Mouse (Mus musculus) gastrocnemius, postnatal 36 days (tissue): ENCODE data around the gene Brd3. TPM values are rescaled to one million over a fixed set of nuclear protein-coding genes. Genes with fewer than 3 reads are reported as not detected.
A peak's percentile ranks its signal among the peaks of the same experiment; 100 is the strongest.
"Not testable (repeated sequence)": the region's sequence is repeated elsewhere in the genome, so short reads cannot be mapped to it uniquely, and the experiment has no call there.

ENCODE experiments used
- DNase-seq, 2 experiments: peaks; one replicate each; pipeline ENCODE4 v3.0.0; 2022
- intact Hi-C: fragments of 180-260 bp; cut with DNase I; formaldehyde crosslinking; loops from one replicate; pipeline ENCODE4 v1.15.1; 2025
- total RNA-seq, 2 experiments: library from RNA; stranded (reverse); gene quantifications; 2 replicates each; pipeline ENCODE4 v1.2.3; 2021

Gene Brd3
- total RNA-seq, 2 experiments from 2014 or later, result 18.7 to 19.5 TPM

- intact Hi-C loops, result loop anchor here (2.0 to 10.0 kb wide), 2 partner anchors 40 to 230 kb away; no protein-coding TSS in a partner anchor
- peak; percentile 96 for DNase-seq
Measured at GRCm38 (mm10) chr2:27514639-27515328, 7.3 kb upstream of the Brd3 start, which contains the start of gene Wdr5. Gene Wdr5 (plus strand): TSS chr2:27515157.

DNA sequence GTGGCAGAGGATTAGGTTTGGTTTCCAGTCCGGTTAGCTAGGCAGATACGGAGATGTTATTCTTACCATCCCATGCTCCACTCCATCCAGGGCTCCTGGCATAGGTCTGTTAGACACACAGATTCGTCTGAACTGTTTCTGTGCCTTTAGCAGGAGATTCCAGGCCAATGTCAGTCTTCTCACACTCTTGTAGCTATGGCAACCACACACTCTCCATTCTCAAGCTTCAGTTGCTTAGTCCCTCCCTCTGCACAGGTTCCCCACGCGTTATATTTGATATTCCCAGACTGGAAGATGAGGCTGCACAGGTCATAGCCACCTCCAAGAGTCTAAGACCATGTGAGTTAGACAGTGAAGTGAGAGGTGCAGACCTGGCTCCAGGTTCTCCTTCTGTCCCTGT, 6.4 kb upstream of the Brd3 start:
- intact Hi-C loops, result loop anchor here (2.0 to 10.0 kb wide), 2 partner anchors 39 to 229 kb away; no protein-coding TSS in a partner anchor

GRCm38 (mm10) chr2:27512909-27513308, 5.4 kb upstream of the Brd3 start:
- no peak for DNase-seq
- intact Hi-C loops, result loop anchor here (10.0 kb wide), 1 partner anchor 228 kb away; no protein-coding TSS in a partner anchor

More for the DNA sequence above, 6.4 kb upstream of the Brd3 start:
- no peak for DNase-seq

GRCm38 (mm10) chr2:27510706-27511105, 3.2 kb upstream of the Brd3 start:
- peak; percentile 45 to 48 for DNase-seq
- intact Hi-C loops, result loop anchor here (10.0 kb wide), 1 partner anchor 226 kb away; no protein-coding TSS in a partner anchor

GRCm38 (mm10) chr2:27506658-27507057, 804 bp downstream of the Brd3 start:
- intact Hi-C loops, DNase-seq: not testable (repeated sequence)

- intact Hi-C loops, result no loop called here
- no peak for DNase-seq
Measured at GRCm38 (mm10) chr2:27505539-27505938, 1.9 kb downstream of the Brd3 start.

DNA sequence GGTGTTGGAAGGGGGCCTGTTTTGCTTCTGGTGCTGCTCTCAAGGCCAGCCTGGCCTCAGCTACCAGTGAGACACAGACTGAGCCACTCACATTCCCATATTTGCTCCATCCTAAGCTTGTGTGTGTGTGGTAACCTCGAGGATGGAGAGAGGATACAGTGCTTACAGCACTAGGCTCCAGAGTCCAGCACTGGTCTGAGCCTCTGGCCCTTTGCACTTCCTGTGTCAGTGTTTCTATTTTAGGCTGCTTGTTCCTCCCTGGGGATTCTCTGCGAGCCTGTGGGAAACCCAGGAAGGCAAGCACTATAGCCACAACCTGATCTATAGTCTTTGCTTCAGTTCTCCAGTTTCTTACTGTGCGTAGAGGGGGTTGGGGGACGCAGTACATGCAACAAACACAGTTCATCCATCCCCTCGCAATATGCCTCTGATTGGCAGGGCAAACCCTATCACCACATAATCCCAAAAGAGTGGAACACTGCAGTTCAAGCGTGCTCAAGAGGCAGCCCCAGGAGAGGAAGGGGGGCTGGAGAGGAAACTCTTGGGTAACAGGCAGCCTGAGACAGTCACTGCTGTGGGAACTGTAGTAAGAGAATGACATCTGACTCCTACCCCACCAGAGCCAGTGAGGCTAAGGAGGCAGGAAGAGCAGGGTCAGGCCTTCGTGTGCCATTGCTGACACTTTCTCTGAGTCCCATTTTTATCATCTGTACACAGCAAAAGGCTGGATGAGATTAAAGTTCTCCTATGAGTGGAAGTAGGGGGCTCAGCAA, 3.2 kb downstream of the Brd3 start:
- intact Hi-C loops, result no loop called here
- DNase-seq, result no peak

DNA sequence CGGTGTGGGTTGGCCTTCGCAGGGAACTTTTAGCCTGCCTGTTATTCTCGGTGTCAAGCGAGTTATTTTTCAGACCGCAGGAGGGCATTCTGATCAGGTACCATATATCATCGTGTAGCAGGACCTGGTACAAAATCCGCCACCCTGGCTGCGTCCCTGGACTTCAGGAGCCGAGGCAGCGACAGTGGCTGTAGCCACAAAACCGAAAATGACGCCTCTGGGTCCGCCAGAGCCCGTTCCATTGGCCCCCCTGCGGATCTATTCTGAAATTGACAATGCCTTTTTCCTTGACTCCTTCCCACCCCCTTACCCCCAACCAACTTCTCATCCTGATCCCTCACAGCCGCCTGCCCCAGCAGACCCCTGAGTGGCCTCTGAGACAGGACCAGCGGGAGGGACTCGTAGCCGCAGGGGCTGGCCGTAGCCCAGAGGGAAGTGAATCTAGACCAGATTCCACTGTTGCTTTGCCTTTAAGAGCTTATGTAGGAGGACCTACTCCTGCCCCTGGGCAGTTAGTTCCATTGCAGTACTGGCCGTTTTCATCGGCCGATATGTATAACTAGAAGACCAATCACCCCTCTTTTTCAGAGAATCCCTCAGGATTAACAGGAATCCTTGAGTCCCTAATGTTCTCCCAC, 11.0 kb downstream of the Brd3 start:
- intact Hi-C loops, result no loop called here
- no peak for DNase-seq

DNA sequence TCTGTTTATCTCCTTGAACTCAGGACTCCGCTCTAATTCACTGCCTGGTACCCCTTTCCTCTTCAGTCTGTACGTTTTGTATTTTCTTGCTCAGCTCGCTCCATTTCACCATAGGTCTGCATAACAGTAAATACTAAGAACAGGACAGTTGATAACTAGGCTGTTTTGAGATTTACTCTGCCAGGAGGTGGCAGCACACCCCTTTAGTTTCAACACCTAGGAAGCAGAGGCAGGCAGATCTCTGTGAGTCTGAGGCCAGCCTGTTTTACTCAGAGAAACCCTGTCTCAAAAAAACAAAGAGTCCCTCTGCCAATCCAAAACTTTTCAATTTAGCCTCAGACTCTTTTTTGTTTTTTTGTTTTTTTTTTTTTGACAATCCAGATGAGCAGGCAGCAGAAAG, 13.5 kb downstream of the Brd3 start:
- intact Hi-C loops, result no loop called here
- no peak for DNase-seq

- intact Hi-C loops, result no loop called here
- no peak for DNase-seq
Measured at GRCm38 (mm10) chr2:27490939-27491338, 16.5 kb downstream of the Brd3 start.

DNA sequence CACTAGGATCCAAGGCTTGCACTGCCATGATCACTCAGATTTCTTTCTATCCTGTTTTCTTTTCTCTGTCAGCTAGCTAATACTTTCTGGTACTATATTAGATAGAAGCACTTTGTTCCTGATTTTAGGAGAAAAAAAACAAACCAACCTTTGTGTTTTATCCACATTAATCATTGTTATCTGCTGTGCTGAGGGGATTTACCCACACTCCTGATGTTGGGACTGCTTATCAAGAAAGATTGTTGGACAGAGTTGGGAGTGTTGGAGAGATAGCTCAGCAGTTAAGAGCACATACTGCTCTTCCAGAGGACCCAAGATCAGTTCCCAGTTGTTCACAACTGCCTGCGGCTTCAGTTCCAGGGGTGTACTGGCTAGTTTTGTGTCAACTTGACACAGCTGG, 19.1 kb downstream of the Brd3 start:
- no peak for DNase-seq
- intact Hi-C loops, result no loop called here

- DNase-seq, result no peak
- intact Hi-C loops, result no loop called here
Measured at GRCm38 (mm10) chr2:27487336-27488049, 20.0 kb downstream of the Brd3 start.

DNA sequence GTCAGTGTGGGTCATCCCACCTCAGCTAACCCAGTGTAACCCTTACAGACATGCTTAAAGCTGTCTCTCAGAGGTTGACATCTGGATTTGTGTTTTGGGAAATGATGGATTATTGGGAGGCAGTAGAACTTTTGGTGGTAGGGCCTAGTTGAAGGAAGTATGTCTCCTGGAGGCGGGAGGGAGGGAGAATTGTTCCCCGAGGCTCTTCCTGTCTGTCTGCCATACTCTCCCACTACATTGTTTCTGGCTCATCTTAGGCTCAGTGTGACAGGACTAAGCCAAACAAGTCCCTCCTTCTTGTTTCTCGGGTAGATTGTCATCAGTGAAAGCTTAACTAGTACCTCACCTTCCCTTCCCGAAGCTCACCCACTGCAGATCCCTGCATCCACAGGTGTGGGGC, 20.7 kb downstream of the Brd3 start:
- DNase-seq, result no peak
- intact Hi-C loops, result no loop called here

DNA sequence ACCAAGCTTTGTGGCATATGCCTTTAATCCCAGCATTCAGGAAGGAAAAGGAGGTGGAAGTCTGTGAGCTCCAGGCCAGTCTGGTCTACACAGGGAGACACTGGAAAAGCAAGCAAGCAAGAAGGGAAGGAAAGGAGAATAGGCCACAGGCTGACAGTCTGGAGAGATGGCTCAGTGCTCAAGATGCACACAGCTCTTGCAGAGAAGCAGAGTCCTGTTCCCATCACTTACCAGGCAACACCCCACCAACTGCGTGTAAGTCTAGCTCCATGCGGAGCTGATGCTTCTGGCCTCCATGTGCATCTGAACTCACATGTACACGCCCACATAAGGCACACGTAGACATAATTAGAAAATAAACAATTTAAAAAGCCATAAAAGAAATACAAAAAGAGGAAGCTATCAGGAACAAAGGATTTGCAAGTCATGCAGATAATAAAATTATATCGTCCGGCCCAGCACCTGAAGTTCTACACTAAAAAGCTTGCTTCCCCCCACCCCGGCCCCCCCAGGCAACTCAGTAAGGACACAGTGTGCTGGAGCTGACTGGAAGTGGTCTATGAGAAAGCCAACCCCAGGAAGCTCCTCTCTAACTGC, 25.1 kb downstream of the Brd3 start:
- intact Hi-C loops, result no loop called here
- no peak for DNase-seq

DNA sequence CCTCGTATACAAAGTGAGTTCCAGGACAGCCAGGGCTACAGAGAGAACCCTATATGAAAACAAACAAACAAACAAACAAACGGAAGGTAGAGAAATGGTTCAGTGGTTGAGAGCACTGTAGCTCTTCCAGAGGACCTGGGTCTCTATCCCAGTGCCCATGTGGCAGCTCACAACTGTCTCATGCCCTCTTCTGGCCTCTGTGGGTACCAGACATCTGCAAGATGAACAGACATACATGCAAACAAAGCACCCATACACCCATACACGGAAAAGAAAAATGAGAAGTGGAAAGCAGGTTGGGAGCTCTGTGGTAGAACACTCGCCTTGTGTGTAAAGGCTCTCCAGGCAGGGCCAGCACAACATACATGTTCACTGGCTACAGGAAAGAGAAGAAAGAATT, 27.1 kb downstream of the Brd3 start:
- intact Hi-C loops, result no loop called here
- DNase-seq, result no peak

- DNase-seq, result no peak
- intact Hi-C loops, result no loop called here
Measured at GRCm38 (mm10) chr2:27479821-27480220, 27.6 kb downstream of the Brd3 start.

- intact Hi-C loops, result no loop called here
Measured at GRCm38 (mm10) chr2:27476303-27477192, 30.9 kb downstream of the Brd3 start.

GRCm38 (mm10) chr2:27475495-27476302, 31.8 kb downstream of the Brd3 start:
- intact Hi-C loops, result loop anchor here (2.0 kb wide), 1 partner anchor 39 kb away; the partner anchor contains the start of gene Wdr5

More at GRCm38 (mm10) chr2:27476303-27477192, 30.9 kb downstream of the Brd3 start:
- peak in 1 of 2 experiments; percentile 12 for DNase-seq

More at GRCm38 (mm10) chr2:27475495-27476302, 31.8 kb downstream of the Brd3 start:
- DNase-seq, result peak; percentile 82 to 88
